Mouse (Mus musculus) gastrocnemius, adult 18-20 months (tissue): ENCODE results near the gene Dscam. TPM values are rescaled to one million over a fixed set of nuclear protein-coding genes. Genes with fewer than 3 reads are reported as not detected.

Experiments used
- DNase-seq: peaks from one replicate; pipeline ENCODE4 v3.0.0; 2021; ENCODE audit warnings: low spot score
- long read RNA-seq, 2 experiments: library from polyadenylated mRNA; stranded (forward); transcript quantifications; one replicate each; pipeline ENCODE4 v2.0.0; 2021
- total RNA-seq, 2 experiments: library from RNA; stranded (reverse); gene quantifications; 2 replicates each; pipeline ENCODE4 v1.2.3; 2021

The Dscam gene
- total RNA-seq, result not detected
- long read RNA-seq, experiment 1, result 0 reads
- long read RNA-seq, experiment 2, result 0 reads

DNA sequence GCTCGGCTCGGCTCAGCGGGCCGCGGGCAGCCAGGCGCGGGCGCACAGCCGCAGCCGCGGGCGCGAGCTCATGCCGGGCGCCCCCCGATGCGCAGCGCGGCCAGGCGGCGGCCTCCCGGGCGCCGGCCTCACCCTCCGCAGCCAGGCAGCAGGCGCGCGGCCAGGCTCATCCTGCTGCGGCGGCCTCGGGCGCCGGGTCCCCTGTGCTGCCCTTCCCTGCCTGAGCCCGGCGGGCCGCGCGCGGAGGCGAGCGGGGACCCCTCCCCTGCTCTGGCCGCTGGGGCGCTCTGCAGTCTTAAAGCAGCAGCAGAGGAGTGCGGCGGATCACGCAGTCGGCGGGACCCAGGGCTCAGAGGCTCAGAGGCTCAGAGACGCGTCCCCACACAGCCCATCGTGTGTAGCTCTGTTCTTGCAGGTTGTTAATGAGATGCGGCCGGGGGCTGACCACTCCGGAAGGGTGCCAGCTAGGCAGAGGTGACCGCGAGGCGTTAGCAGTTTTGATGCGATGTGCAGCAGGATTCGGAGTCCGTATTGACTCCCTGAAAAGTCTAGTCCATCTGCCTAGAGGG lies at the start of gene Dscam:
TSS of gene Dscam (minus strand) at position 240 of the 569 bp plus-strand sequence.
- DNase-seq, result no peak

GRCm38 (mm10) chr16:97219381-97219780 lies 48.8 kb upstream of the Dscam start:
- no peak for DNase-seq

- DNase-seq, result no peak
These were observed 39.4 kb upstream of the Dscam start for GRCm38 (mm10) chr16:97209997-97210396.

- no peak for DNase-seq
These were observed 37.7 kb upstream of the Dscam start for GRCm38 (mm10) chr16:97208276-97208675.

- DNase-seq, result no peak
These were observed 33.5 kb upstream of the Dscam start for GRCm38 (mm10) chr16:97204090-97204489.

DNA sequence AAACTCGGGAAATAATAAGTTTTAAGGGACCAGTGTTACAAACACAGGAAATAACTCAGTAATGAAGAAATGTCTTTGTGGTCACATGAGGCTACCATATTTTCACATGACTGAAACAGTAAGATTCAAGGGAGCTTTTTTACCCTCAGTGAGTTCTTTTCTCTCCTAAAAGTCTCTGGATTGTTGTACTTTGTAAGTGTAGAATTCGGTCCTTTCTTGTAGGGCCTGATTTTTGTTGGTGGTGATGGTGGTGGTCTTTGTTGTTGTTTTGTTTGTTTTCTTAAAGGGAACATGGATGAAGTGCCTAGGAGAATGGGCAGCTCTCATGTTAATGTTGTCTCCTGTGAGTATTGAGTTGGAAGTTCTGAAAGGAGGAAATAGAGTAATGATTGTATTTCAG lies 33.0 kb upstream of the Dscam start:
- DNase-seq, result no peak

DNA sequence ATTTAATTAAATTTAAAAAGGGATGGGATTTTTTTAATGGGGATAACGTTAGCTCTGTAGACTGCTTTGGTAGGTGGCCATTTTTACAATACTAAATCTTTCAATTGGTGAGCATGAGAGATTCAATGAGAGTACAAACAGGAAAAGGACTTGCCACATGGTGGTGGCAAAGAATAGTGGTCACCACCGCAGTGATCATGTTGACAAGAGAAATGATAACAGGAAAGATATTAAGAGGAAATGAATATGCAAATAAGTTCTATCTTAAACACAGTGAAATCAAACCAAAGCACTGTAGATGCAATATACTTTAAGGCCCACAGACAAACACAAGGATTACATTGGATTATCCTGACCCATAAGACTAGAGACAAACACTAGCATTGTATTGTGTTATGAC lies 24.1 kb upstream of the Dscam start:
- no peak for DNase-seq

- DNase-seq, result no peak
These were observed 23.6 kb upstream of the Dscam start for GRCm38 (mm10) chr16:97194179-97194578.

DNA sequence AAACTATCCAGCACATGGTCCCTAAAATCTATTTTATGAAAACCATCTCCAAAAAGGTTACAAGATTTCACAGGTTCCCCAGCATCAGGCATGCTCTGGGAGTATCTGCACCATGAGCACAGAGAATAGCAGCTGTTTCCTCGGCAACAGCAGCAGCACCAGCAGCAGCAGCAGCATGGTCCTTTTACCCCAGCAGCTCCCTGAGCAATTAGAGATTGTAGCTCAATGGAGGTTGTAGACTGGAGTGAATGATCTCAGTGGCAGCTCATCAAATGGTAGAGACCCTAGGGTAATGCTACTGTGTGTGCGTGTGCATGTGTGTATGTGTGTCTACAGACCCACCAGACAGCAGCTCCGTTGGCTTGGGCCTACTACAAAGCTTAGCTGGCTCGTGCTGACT lies 21.7 kb upstream of the Dscam start:
- DNase-seq, result no peak

DNA sequence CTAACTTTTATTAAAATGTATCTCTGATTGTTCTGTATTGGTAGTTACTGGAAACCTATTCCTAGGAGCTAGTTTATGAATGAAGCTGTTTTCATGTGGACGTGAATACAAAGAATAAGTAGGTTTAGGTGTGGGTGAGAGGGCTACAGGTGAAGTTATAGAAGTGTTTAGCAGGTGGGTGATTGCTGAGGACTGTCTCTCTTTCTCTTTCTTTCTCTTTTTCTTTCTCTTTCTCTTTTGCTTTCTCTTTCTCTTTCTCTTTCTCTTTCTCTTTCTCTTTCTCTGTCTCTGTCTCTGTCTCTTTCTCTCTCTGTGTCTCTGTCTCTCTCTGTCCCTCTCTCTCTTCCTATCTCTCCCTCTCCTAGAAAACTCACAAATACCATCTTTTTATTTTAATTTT lies 20.1 kb upstream of the Dscam start:
- DNase-seq, result no peak

DNA sequence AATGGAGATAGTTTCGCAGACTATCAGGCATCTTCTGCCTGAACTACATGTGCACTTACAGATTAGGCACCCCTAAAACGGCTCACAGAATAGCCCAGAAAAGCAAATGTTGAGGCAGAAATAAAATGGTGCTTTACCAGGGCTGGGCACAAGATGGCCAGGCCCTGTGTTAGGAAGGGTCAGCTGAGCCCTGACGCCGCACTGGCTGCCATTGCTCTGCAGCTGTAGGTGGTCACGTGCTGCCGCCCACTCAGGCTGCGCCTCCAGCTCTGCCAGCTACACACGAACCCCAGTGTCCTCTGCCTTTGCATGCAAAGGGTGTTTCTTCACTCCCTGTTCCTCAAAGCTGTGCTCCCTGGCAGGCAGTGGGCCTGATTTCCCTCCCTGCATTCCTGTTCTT lies 948 bp upstream of the Dscam start:
- no peak for DNase-seq

DNA sequence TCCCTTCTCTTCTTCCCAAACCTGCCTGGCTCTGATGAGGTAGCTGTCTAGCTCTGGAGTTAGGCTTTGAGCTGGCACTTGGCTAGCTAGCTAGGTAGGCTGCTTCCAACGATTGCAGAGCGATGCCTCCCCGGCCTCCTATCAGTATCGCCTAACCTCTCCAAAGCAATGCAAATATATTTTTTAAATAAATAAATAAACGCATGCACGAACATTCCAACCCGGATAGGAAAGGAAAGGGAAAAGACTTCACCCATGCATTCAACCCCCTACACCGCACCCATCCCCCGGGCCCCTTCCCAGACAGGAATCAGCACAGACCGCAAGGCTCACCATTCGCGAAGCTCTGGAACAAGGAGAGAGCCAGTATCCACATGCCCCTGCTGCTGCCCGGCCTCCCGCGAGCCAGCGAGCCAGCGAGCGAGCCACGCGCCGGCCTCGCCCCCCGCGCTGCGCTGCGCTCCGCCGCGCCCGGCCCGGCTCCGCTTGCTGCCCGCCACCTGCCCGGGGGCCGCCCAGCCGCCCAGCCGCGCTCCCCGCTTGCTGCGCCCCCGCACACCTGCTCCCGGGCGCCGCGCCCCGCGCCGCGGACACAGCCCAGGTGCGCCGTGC lies 545 bp downstream of the Dscam start:
- no peak for DNase-seq

DNA sequence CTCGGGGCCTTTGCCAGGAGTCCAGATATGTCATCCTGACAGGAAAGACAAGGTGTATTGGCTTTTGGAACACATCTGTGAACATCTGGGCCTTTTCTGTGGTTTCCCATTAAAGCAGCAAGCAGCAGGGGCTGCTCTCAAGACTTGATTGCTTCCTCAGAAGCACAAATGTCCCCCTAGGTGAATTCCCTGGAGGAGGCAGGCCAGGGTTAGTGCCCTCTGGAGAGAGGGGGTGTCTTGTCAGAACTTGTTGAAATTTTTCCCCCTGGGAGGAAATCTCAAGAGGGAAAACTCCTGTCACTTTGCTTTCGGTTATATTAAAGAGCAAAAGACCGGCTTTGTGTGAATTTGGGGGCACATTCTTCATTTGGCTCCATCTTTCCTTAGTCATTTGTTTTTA lies 1.9 kb downstream of the Dscam start:
- DNase-seq, result no peak

- no peak for DNase-seq
These were observed 2.5 kb downstream of the Dscam start for GRCm38 (mm10) chr16:97168030-97168429.

GRCm38 (mm10) chr16:97166166-97166565 lies 4.4 kb downstream of the Dscam start:
- DNase-seq, result no peak

GRCm38 (mm10) chr16:97165444-97166121 lies 5.0 kb downstream of the Dscam start:
- DNase-seq, result peak; percentile 5

- DNase-seq, result no peak
These were observed 12.3 kb downstream of the Dscam start for GRCm38 (mm10) chr16:97158279-97158678.

- DNase-seq, result no peak
These were observed 25.9 kb downstream of the Dscam start for GRCm38 (mm10) chr16:97144544-97145194.

DNA sequence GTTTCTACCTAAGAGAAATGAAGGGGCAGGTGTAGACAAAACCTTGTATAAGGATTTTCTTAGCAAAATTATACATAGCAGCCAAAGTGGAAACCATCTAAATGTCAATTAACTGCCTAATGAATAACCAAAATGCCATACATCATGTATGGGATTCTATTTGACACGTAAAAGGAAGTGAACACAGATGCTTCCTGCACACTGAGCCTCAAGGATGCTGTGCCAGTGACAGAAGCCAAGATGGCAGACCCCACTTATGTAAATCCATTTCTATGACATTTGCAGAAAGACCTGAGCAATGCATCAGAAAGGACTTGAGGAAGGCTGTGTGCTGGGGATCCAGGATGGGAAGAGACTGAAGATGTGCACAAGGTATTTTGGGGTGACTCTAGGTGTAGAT lies 28.6 kb downstream of the Dscam start:
- no peak for DNase-seq

DNA sequence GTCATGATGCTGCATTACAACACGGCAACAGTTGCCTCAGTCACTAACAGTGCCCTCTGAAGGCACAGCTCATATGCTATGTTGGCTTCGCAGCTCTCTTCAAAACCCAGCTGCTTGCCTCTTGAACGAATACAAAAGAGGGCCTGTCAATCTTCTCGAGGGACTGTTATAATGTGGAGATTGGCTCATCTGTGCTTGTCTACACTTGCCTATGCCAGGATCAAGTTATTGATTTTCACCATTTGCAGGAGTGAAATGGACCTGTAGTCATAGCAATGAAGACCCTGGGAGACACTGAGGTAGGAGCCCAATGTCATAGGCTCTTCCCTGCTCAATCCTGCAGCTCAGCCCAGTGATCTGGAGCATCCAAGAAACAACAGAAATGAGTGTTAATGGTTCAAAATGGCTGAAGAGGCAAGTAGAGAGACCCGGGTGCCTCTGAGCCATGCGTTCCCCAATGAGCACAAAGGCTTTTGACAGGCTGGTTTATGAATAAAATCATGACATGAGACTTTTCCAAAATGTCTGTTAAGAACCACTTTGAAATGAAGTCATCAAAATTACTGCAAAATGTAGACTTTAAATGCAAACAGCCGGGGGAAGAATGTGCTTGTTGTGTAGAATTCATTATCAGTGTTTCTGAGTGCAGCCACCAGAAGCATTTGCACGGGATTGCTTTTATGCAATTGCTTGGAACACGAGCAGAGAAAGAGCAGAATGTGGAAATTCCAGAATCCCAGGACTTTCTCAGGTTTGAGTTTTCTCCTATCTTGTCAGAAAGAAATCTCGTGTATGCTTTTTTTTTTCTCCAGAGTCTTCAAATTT lies 35.3 kb downstream of the Dscam start:
- DNase-seq, result no peak

GRCm38 (mm10) chr16:97127296-97127695 lies 43.3 kb downstream of the Dscam start:
- DNase-seq, result no peak

DNA sequence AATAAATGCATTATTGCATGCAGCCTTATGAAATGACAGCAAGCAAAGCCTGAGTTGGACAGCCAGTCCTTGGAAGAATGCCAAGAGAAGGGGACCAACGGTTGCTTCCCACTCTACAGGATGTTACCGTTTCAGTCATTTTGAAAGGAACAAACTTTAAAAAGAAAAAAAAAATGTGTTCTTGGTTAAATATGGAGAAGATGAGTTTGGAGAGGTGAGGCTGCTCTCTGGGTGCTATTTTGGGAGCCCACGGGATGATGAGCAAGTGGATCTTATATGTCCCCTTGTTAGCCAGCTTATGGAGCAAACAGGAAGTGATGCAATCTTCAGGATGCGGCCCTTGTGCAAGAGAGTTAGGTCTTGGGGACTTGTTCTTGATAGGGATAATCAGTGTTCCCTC lies 60.5 kb downstream of the Dscam start:
- DNase-seq, result no peak
